Mouse (Mus musculus): Measurements from ENCODE around the gene Sergef.

Sergef gene

DNA sequence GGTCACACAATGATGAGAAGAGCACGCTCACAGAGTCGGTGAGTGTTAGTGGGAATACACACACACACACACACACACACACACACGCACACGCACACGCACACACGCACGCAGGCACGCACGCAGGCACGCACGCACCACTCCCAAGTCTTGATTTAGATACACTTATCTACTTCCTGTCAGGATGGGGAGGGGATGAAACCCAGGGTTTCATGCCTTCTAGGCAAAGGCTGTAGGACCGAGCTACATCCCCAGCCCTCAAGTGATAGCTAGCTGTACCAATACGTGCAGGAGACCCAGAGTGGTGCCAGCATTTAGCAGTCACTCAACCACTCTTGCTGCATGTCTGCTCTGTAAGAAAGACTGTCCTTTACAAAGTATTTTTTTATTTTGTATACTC, 137.0 kb downstream of the Sergef start:
- DNase-seq (ENCODE audit: low spot score in 2 of 2), result no peak

DNA sequence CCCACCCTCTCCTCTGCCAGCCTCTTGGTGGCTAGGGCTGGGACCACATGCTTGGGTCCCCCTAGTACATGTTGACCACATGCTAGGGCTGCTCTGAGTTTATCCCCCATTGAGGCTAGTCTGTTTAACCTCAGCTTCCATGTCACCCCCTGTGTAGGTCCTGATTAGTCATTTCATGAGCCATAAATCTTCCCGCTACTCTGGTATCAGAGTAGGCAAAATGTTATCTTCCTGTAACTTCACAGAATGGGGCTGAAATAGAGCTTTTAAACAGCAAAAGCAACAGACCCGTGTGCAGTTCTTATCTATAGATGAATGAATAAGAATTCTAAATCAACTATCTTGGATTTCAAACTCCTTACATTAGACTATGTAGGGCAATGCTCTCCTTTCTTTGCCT, 138.1 kb downstream of the Sergef start:
- no peak for DNase-seq (ENCODE audit: low spot score in 2 of 2)

DNA sequence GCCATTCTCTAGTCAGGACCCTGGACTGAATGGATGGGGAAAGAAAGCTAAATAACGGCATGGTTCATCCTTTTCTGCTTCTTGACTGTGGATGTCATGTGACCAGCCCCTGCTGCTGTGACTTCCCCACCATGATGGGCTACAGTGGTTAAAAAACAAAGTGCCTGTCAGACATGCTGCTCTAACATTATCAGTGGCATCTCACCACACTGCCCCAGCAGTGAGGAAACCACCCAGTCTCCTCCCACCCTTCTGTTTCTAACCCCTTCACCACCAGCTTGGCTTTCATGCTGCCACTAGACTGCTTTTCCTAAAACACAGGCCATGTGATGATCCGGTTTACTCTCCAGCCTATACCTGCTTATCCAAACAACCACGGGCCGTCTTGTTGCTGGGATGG, 140.0 kb downstream of the Sergef start:
- peak in 1 of 2 experiments; percentile 31 for DNase-seq (ENCODE audit: low spot score in 2 of 2)

DNA sequence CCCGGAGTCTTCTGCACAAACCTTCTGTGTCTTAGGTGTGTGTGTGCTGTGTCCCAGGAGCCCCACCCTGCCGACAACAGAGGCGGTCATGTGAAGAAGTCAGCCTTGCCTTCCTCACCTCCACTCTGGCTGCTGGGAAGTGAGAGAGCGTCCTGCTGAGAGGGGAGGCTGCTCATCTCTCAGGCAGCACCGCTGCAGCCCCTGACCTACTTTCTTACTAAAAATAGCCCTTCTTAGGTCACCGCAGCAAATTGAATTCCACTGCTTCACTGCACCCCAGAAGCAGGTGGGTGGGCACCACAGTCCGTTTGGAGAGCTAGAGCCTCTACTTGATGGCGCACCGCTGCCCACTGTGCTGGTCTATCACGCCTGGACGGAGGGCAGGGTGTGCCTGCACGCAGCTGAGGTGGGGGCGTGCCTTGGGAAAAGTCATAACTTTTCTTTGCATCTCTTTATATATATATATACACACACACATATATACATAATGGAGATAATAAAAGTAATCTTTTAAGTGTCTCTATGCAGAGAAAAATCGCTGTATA, 147.4 kb downstream of the Sergef start:
- no peak for DNase-seq (ENCODE audit: low spot score in 2 of 2)

DNA sequence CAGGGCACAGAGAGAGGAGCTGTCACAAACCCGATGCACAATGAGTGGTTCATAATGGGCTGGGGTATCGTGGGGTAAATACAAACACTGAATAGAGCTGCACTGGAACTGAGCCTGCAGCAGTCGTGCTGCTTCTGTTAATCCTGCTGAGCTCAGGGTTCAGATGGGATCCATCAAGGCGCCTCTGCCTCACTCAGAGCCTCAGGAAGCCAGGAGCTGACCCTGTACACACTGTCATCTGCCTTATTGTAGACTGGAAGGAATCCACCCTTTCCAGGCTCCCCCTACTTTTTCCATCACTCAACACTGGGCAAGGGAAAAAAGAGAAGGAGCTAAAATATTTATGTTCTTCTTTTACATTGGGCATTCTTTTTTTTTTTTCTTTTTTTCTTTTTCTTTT, 152.3 kb downstream of the Sergef start:
- DNase-seq (ENCODE audit: low spot score in 2 of 2), result no peak

DNA sequence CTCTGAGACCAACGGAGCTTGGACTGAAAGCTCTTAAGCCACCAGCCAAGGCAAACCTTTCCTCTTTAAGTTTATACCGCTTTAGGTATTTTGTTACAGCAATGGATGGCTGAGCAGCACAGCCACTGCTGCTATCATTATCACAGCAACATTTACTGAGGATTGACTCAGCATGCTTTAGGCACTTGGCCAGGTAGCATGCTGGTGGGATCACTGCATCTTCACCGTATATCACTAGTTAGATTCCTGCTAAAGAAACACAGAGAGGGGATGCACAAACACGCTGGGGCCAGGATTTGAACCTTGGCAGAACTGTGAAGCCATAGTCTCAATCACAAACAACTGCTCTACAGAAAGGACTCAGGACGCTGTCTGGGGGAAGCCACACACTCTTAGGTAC, 152.8 kb downstream of the Sergef start:
- DNase-seq (ENCODE audit: low spot score in 2 of 2), result no peak

DNA sequence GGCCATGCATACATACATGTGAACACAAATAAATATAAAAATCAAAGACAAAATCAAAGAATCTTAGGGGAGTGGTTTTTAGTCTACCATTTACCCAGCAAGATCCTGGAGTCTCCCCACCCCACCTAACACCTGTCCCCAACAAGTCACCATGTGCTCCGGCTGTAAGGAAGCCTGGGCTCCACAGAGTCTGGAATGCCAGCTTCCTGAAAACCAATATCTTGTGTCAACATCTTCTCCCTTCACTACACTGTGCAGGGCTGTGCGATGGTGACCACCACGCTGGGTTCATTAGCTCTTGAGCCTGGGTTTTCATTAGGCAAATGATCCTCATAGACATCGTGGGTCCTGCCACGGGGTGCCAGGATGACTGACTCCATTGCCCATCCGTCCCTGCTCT, 155.4 kb downstream of the Sergef start:
- DNase-seq (ENCODE audit: low spot score in 2 of 2), result no peak

DNA sequence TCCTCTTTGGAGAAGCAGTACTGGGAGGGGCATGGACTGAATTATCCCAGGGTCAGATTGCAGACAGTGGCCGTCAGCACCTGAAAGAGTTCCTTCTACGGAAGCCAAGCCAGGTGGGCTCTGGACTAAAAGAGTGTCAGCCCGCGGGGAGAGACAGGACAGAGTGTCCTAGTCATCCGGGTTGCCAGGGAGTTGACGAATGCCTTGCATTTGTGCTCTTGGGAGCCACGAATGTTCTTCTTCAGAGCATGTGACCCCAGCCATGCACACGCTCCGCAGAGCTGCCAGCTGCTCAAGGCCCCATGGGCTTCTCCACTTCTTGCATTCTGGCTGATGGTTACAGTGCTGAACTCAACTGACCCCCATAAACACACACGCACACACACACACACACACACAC, 156.6 kb downstream of the Sergef start:
- DNase-seq (ENCODE audit: low spot score in 2 of 2), result no peak

DNA sequence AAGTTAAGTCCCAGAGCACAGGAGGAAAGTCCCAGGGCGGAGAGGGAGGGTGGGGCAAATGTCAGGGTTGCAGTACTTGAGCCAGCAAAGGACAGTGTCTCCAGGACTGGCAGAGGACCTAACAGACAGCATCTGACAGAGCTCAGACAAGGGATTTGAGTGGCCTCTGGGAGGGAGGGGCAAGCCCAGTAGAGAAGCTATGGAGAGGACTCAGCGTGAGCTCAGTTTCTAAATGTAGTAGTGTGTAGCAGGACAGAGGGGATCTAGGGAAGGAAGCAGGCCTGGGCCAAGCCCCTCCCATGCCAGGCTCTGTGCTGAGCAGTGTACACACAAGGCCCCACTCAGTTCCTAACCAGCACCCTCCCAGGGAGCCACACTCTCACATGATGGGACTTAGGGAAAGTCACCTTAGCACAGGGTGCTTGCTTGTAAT, 157.5 kb downstream of the Sergef start:
- DNase-seq (ENCODE audit: low spot score in 2 of 2), result no peak

DNA sequence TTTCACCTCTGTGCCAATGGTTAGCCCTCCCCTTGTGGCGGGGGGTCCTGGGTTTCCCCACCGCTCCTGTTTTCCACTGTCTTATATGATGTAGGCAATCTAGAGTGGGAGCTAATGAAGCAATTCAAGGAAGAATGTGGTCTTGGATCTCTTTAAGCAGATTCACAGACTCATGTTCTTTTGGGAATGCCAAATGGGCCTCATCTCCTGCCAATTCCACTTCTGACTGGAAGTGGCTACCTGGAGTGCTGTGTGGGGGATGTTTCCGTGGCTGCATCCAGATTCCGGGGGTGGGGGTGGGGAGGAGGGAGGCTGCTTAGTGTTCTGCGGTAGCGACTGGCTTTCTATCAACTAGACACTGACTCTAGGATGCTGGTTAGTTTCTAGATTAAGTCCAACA, 159.8 kb downstream of the Sergef start:
- DNase-seq (ENCODE audit: low spot score in 2 of 2), result no peak

DNA sequence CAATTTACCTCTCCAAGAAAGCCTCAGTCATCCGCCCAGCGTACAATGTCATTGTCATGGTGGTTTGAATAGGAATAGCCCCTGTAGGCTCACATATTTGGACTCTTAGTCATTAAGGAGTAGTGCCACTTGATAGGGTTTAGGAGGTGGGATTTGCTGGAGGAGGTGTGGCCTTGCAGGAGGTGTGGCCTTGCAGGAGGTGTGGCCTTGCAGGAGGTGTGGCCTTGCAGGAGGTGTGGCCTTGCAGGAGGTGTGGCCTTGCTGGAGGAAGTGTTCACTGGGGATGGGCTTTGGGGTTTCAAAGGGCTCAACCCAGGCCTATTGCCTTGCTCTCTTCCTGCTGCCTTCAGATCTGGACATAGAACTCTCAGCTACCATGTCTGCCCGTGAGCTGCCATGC, 162.2 kb downstream of the Sergef start:
- no peak for DNase-seq (ENCODE audit: low spot score in 2 of 2)

DNA sequence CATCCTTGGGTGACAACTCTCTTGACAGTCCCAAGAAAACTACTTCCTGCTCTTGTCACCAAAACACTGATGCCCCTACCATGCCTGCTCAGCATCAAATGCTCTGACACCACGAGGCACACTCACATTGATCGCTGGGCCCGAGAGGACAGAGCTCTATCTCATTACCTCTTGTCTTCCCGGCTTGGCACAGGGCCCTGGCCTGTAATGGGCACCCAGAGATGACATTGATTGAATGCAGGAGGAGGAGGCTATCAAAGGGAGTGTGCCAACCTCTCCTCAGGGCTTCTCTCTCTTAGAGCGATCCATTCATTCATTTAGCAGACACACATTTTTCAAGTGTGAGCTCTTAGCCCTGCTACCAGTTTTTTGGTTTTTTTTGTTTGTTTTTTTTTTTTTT, 164.1 kb downstream of the Sergef start:
- no peak for DNase-seq (ENCODE audit: low spot score in 2 of 2)

DNA sequence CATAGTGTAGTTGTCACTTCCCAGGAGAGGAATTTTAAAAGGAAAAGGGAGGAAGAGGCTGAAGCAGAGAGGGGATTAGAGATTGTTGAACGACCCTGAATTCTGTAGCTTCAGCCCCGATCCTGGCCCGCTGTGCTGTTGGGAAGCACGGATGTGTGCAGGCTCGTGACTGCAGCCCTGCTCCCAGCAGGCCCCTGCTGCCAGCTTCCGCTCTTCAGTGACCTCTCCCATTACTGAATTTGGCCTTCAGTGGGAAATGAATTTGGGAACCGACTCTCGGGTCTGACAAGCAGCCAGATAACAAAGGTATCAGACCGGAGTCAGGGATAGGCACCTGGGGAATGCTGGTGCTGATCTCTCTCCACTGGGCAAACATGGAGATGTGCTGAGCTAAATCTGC, 166.5 kb downstream of the Sergef start:
- DNase-seq (ENCODE audit: low spot score in 2 of 2), result no peak

DNA sequence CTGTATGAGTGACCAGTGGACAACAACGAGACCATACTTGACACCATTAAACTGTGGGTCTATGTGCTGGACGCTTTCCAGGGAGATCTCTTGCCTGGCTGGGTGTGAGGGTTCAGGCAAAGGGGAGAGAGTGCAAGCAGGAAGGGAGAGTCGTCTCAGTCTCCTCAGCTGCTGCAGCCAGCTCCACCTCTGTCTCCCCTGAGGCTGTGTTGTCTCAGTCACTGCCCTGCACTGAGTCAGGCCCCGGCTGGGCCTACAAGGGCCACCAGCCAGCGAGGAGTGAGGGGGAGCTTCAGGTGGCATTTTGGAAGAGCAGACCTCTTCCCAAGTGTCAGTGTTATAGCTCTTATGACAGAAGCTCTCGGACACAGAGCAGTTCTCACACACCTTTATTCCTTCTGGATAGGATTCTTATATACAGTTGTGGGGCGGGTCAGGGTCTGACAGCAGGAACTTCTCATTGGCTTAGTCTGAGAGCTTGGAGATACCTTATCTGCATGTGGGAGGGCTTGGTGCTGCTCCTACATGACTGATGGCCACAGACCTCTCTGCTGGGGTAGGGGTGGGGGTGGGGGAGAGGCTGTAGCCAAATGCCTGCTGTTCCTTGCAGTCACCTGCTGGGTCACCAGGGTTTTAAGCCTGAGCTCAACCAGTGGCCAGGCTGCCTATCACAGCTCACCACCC, 168.4 kb downstream of the Sergef start:
- no peak for DNase-seq (ENCODE audit: low spot score in 2 of 2)

DNA sequence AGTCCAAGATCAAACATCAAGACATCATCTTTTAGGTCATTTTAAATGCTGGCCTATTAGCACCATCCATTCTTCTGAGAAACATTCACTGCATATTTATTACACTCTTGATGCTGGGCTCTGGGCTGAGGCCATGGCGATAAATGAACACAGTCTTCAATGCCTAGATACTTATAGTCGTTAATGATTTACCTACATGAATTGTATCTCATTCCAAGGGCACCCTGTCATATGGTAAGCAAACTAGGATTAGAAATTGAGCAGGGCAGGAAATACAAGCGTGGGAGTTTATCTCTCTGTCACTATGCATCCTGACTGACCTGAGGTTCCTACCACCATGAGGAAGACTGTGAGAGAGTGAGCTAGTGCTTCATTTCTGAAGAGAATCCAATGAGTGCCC, 170.1 kb downstream of the Sergef start:
- DNase-seq (ENCODE audit: low spot score in 2 of 2), result no peak

DNA sequence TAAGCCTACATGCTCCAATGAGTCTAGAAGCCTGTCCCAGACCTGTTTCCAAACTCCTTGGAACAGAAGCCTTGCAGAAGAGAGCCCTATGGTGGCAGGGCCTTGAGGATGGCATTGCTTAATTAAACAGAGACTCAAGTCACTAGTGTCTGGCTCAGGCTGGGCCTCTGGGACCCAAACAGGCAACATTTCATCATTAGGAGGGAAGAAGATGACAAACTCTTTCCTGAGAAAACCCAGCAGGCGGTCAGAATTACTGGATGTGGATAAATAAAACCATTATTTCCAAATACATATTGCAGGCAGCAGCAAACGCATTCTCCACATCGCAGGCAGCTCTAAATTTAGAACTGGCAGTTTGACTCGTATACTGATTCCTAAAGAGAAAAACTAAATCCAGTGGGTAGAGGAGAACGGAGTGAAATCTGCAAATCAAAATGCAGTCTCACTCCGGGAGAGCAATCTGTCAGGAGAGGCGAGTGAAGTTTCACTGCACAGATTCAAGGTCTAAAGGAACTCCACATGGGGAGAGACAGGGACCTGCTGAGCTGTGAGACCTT, 173.1 kb downstream of the Sergef start:
- no peak for DNase-seq (ENCODE audit: low spot score in 2 of 2)

DNA sequence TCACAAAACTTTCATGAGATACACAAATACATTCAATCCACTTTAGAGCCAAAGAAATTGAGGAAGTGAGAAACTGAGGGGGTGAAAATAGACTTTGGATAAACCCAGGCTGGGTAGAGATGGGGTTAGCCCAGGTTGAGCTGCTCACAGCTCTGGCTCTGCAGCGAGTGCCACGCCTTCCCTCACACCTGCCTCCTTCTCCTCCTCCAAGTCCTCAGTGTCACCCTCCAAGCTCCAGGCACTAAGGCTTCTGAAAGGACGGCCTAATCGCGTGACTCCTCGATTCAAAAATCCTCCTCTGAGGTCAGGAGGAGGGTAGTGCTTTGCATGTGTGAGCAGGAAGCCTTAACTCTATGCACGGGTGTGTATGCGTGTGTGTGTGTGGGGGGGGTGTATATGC, 176.5 kb downstream of the Sergef start:
- no peak for DNase-seq (ENCODE audit: low spot score in 2 of 2)

DNA sequence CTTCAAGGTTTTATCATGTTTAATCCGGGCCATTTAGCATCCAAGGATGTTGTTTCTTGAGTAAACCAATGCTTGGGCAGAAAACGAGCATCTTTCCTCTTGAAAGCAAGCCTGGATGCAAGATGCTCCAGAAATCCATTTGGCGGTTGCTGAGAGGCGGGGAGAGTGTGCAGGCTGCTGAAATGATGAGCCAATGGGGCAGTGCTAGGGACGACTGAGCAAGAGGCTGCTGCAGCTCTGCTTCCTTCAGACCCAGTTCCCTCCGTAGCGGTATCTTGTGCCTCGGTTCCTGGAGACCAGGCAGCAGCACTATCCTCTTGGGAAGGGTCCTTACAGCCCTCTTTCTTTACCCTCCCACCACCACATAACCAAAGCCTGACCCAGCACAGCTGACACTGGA, 177.3 kb downstream of the Sergef start:
- DNase-seq (ENCODE audit: low spot score in 2 of 2), result no peak

DNA sequence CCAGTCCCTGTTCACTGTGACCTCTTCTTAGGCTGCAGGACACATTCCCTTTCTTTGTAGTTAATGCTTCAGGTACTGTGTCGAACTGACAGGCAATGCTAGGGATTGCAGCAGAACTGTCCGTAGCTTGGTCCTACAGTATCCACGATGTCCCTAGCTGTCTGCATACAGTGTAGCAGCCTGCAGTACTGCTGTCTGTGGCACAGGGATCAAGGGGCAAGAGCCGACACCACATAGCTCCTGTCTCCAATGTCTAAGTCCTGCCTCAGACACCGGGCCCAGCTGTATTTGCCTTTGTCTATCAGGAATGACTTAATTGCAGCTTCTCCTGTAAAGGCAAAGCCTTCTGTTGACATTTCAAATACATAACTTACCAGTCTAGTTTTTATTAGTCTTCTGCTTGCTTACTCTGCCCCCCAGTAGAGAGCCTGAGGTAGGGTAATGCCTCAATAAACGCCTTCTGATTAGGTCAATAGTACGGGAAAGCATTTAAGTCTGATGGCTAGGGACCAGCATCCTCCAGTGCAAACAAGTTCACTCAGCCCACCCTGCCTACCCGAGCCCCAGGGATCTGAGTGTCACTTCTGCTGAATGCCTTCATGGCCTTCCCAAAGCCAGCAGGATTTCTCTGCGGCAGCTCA, 179.9 kb downstream of the Sergef start:
- DNase-seq (ENCODE audit: low spot score in 2 of 2), result no peak

DNA sequence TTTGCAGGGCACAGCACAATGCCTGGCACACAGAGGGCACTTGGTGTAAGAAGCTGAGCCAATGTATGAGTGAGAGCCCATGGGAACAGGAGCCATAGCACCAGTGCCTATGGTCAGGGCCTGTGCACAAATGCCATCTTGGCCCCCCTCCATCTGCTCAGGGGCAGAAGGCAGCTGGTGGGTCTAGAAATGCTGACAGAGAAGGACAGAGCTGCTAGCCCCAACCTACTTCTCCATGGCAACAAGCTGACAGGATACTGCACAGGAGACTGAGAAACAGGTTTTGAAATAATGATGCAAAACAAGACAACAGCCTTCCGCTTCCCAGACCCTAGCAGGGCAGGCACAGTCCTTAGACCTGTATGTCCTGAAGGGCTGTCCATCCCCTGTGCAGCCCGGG, 180.4 kb downstream of the Sergef start:
- no peak for DNase-seq (ENCODE audit: low spot score in 2 of 2)

DNA sequence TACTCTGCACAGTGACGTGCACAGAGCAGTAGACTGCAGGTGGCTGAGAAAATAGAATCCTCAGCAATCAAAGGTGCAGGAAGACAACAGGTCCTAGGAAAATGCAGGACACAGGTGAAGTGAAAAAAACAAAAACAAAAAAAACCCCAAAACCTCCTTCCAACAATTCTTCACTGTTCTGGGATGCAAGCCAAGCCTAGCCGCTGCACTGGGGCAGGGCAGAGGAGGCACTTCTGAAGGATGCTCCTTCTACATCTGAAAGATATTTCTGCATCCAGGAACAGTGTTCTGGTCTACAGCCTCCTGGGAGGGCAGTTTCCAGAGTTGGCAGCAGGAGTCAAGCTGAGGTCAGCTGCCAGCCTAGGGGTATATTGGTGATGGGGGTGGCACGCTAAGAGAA, 181.7 kb downstream of the Sergef start:
- no peak for DNase-seq (ENCODE audit: low spot score in 2 of 2)

DNA sequence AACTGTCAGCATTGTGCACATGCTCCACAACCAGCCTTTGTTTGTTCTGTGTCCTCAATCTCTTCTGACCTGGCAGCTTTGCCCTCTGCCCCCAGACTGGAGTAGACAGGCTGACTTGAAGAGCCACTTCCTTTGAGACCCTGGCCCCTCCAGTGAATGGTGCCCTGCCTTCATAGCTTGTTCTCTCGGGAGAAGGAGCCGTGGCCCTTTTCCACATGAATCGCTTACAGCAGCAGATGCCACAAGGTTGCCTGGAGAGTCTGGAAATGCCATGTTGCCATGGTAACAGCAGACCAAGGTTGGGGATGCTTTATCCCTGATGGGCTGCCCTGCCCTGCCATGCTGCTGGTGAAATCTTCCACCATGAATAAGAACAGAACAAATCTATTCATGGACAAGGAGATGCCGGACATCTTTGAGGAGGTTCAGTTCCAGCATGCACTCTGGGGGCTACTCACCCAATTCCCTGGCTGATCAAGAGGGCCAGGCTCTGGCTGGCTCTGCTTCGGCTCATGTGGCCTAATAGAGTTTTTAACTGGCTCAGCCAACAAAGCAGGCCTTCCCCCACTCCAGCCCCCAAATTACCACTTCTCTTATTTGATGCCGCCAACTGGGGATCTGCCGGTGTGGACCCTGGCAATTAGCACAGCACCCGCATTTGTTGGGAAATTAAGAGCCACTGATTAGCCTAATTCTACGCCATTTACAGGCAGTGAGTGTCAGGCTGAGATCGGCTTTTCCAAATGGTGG, 185.5 kb downstream of the Sergef start:
- DNase-seq (ENCODE audit: low spot score in 2 of 2), result no peak

Data from thymus, postnatal 10 days (tissue).